Mouse (Mus musculus): Measurements from ENCODE around the gene Atp6v1e1. TPM values are rescaled to one million over a fixed set of nuclear protein-coding genes. Genes with fewer than 3 reads are reported as not detected.

Gene Atp6v1e1
- total and polyA plus RNA-seq, 3 experiments, result 76.9 to 95.2 (median 91.6) TPM

GRCm38 (mm10) chr6:120840258-120840657 lies 17.7 kb upstream of the Atp6v1e1 start:
- peaks cover 0 to 25% of the 10 kb centered on the region in 2 experiments for H3K36me3 ChIP-seq (replicated peaks in 1 of 2; ENCODE audit: control insufficient read depth in 1 of 2, insufficient read depth in 1 of 2, low read length in 1 of 2)
- no peak overlapping the region for H3K4me3 ChIP-seq (replicated peaks in 1 of 3; ENCODE audit: low read depth in 2 of 3, low read length in 2 of 3, poor library complexity in 1 of 3)
- in situ Hi-C loops (cut with MboI; ENCODE audit: low pct_ligation_motif_present, low pct_unique_long_range_greater_than_20kb, low sequenced_read_pairs), result no loop called here

GRCm38 (mm10) chr6:120837152-120837530 lies 14.5 kb upstream of the Atp6v1e1 start:
- no peak for DNase-seq (ENCODE audit: extremely low read depth)
- Histone ChIP-seq H3K4me3 (replicated peaks in 1 of 3; ENCODE audit: low read depth in 2 of 3, low read length in 2 of 3, poor library complexity in 1 of 3) (peak overlapping the region; percentile 84 to 98 (median 97)), H3K79me2 (replicated peaks; ENCODE audit: control insufficient read depth, extremely low read depth, insufficient read depth, poor library complexity, severe bottlenecking) (peaks cover 21% of the 10 kb centered on the region), H3K27ac (ENCODE audit: insufficient read depth, low read depth) (no peak overlapping the region), H3K9me3 (replicated peaks; ENCODE audit: low read length) (peaks cover 3% of the 10 kb centered on the region), H3K36me3 (replicated peaks in 1 of 2; ENCODE audit: control insufficient read depth in 1 of 2, insufficient read depth in 1 of 2, low read length in 1 of 2) (peaks cover 0 to 13% of the 10 kb centered on the region in 2 experiments), H3K27me3 (replicated peaks) (no peaks in the 10 kb centered on the region), H3K9ac (ENCODE audit: insufficient read depth, low read depth) (peak overlapping the region; percentile 98), H3K4me1 (ENCODE audit: control insufficient read depth in 1 of 2, insufficient read depth in 2 of 2) (peaks cover 4 to 18% of the 10 kb centered on the region in 2 experiments), H3K4me2 (ENCODE audit: insufficient read depth, low read depth, poor library complexity, severe bottlenecking) (peak overlapping the region; percentile 76)
- in situ Hi-C loops (cut with MboI; ENCODE audit: low pct_ligation_motif_present, low pct_unique_long_range_greater_than_20kb, low sequenced_read_pairs) (no loop called here), dilution Hi-C loops (cut with MboI; ENCODE audit: extremely low pct_ligation_motif_present, extremely low pct_unique_long_range_greater_than_20kb, low sequenced_read_pairs) (no loop called here)
- TF ChIP-seq CHD1 (IDR thresholded peaks at IDR 0.05; ENCODE audit: low read depth, low read length), result no peak
- TF ChIP-seq BHLHE40 (IDR thresholded peaks at IDR 0.05; ENCODE audit: low read depth, low read length), result no peak
- TF ChIP-seq MAFK (IDR thresholded peaks at IDR 0.05; ENCODE audit: insufficient replicate concordance, low read length), result no peak
- TF ChIP-seq NRF1 (IDR thresholded peaks at IDR 0.05; ENCODE audit: low read depth, low read length), result no peak
- no peak for TF ChIP-seq TCF12 (IDR thresholded peaks at IDR 0.05; ENCODE audit: low read depth, low read length)
- TF ChIP-seq KAT2A (IDR thresholded peaks at IDR 0.05; ENCODE audit: insufficient replicate concordance, low read length), result no peak
- TF ChIP-seq JUN (IDR thresholded peaks at IDR 0.05; ENCODE audit: insufficient read depth, low read depth, low read length), result no peak
- no peak for TF ChIP-seq CTCF (conservative IDR thresholded peaks at IDR 0.05 in 1 of 2, IDR thresholded peaks at IDR 0.05 in 1 of 2; ENCODE audit: low read depth in 2 of 2, low read length in 2 of 2)
- no peak for TF ChIP-seq MAX (IDR thresholded peaks at IDR 0.05; ENCODE audit: low read length)
- no peak for TF ChIP-seq MAZ (IDR thresholded peaks at IDR 0.05; ENCODE audit: low read depth, low read length)
- TF ChIP-seq ZC3H11A (IDR thresholded peaks at IDR 0.05; ENCODE audit: low read depth, low read length), result no peak
- TF ChIP-seq MXI1 (IDR thresholded peaks at IDR 0.05; ENCODE audit: low read depth, low read length), result no peak
- TF ChIP-seq E2F4 (IDR thresholded peaks at IDR 0.05; ENCODE audit: insufficient replicate concordance, low read depth, low read length), result no peak
- TF ChIP-seq GABPA (IDR thresholded peaks at IDR 0.05; ENCODE audit: insufficient replicate concordance, low read depth, low read length), result no peak
- no peak for TF ChIP-seq MEF2A (IDR thresholded peaks at IDR 0.05; ENCODE audit: borderline replicate concordance, low read depth, low read length)

More at GRCm38 (mm10) chr6:120840258-120840657, 17.7 kb upstream of the Atp6v1e1 start:
- no peak for TF ChIP-seq MAZ (IDR thresholded peaks at IDR 0.05; ENCODE audit: low read depth, low read length)
- no peak for TF ChIP-seq ELF1 (IDR thresholded peaks at IDR 0.05; ENCODE audit: low read depth, low read length)
- no peak for TF ChIP-seq ZMIZ1 (IDR thresholded peaks at IDR 0.05; ENCODE audit: low read depth, low read length)
- no peak for TF ChIP-seq CHD1 (IDR thresholded peaks at IDR 0.05; ENCODE audit: low read depth, low read length)
- TF ChIP-seq BHLHE40 (IDR thresholded peaks at IDR 0.05; ENCODE audit: low read depth, low read length), result no peak
- no peak for TF ChIP-seq UBTF (IDR thresholded peaks at IDR 0.05; ENCODE audit: low read depth, low read length)
- no peak for TF ChIP-seq MAFK (IDR thresholded peaks at IDR 0.05; ENCODE audit: insufficient replicate concordance, low read length)
- no peak for TF ChIP-seq SMC3 (IDR thresholded peaks at IDR 0.05; ENCODE audit: low read depth, low read length)
- no peak for TF ChIP-seq KAT2A (IDR thresholded peaks at IDR 0.05; ENCODE audit: insufficient replicate concordance, low read length)
- TF ChIP-seq ETS1 (conservative IDR thresholded peaks at IDR 0.05; ENCODE audit: low read depth, low read length), result no peak
- TF ChIP-seq MAX (IDR thresholded peaks at IDR 0.05; ENCODE audit: low read length), result no peak
- no peak for TF ChIP-seq CHD2 (IDR thresholded peaks at IDR 0.05; ENCODE audit: low read length)
- TF ChIP-seq USF2 (conservative IDR thresholded peaks at IDR 0.05; ENCODE audit: low read depth, low read length), result no peak
- TF ChIP-seq JUN (IDR thresholded peaks at IDR 0.05; ENCODE audit: insufficient read depth, low read depth, low read length), result no peak
- TF ChIP-seq MEF2A (IDR thresholded peaks at IDR 0.05; ENCODE audit: borderline replicate concordance, low read depth, low read length), result no peak
- TF ChIP-seq NRF1 (IDR thresholded peaks at IDR 0.05; ENCODE audit: low read depth, low read length), result no peak
- H3K4me2 ChIP-seq (ENCODE audit: insufficient read depth, low read depth, poor library complexity, severe bottlenecking), result no peak overlapping the region
- DNase-seq (ENCODE audit: extremely low read depth), result no peak
- peaks cover 4 to 29% of the 10 kb centered on the region in 2 experiments for H3K4me1 ChIP-seq (ENCODE audit: control insufficient read depth in 1 of 2, insufficient read depth in 2 of 2)
- no peaks in the 10 kb centered on the region for H3K27me3 ChIP-seq (replicated peaks)
- H3K9ac ChIP-seq (ENCODE audit: insufficient read depth, low read depth), result no peak overlapping the region
- H3K27ac ChIP-seq (ENCODE audit: insufficient read depth, low read depth), result no peak overlapping the region
- dilution Hi-C loops (cut with MboI; ENCODE audit: extremely low pct_ligation_motif_present, extremely low pct_unique_long_range_greater_than_20kb, low sequenced_read_pairs), result no loop called here
- peaks cover 37% of the 10 kb centered on the region for H3K79me2 ChIP-seq (replicated peaks; ENCODE audit: control insufficient read depth, extremely low read depth, insufficient read depth, poor library complexity, severe bottlenecking)
- peaks cover 3% of the 10 kb centered on the region for H3K9me3 ChIP-seq (replicated peaks; ENCODE audit: low read length)

Measured in CH12.LX (cell line).